Mouse (Mus musculus): ENCODE data around the gene Actl9. TPM values are rescaled to one million over a fixed set of nuclear protein-coding genes. Genes with fewer than 3 reads are reported as not detected.

The Actl9 gene
- not detected in 2 replicates for total RNA-seq (2012; rRNA removed)

DNA sequence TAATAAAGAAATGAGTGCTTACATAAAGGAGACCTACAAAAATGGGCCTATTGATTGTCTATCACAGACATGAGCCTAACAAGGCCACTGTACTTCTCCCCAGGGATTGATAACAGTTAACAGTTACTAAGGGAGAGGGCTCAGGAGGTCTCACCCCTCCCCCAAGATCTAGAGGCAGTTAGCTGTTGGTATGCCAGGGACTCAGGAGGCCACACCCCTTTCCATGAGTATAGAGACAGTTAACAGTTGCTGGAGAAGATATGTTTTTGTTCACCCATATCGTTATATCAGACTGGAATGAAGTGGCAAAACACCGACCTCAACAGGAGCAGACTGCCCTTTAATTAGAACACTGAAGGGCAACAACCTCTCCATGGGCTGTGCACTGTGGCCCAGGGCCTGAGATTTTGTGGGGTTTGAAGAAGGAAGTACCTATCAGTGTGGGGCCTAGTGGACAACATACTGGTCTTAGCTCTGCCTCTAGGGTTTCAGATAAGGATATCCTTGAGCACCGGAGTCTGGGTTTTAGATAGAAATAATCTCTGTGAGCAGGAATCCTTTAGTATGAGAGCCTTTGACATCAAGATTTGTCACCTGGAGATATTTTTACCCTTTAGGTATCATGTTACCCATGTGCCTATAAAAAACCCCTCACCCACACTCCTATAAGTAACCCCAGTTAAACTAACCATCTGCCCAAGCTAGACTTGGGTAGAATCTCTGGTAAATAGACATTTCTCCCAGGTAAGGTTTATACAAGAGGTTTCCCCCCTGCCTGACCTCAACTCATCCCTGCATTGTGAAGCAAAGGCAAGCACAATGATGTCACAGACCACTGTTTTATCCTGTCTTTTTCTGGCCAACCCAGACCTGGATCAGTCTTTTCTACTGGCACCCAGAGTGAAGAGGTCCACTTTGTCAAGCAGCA is at the start of gene Actl9:
Gene Actl9 (plus strand): TSS at position 878 of the 928 bp plus-strand sequence.
- Histone ChIP-seq H3K36me3 (ENCODE audit: control insufficient read depth, insufficient read depth, low read length, poor library complexity, severe bottlenecking) (no peaks in the 10 kb centered on the region), H3K9me3 (ENCODE audit: control insufficient read depth, insufficient read depth, low read depth, low read length) (no peaks in the 10 kb centered on the region), H3K4me3 (ENCODE audit: insufficient read depth in 1 of 2, low read depth in 1 of 2, low read length in 2 of 2, poor library complexity in 1 of 2, severe bottlenecking in 1 of 2) (no peak within 1 kb of the TSS), H3K9ac (ENCODE audit: insufficient read depth, low read depth, low read length, poor library complexity, severe bottlenecking) (no peak within 1 kb of the TSS), H3K4me1 (ENCODE audit: control insufficient read depth in 2 of 2, insufficient read depth in 2 of 2, low read length in 2 of 2, poor library complexity in 1 of 2) (no peaks in the 10 kb centered on the region), H3K27ac (ENCODE audit: insufficient read depth, low read depth, low read length, poor library complexity, severe bottlenecking) (no peak within 1 kb of the TSS)
- no peak for TF ChIP-seq MAFK (IDR thresholded peaks at IDR 0.05; ENCODE audit: insufficient read depth, low read depth, low read length)
- no peak for TF ChIP-seq ZC3H11A (IDR thresholded peaks at IDR 0.05; ENCODE audit: borderline replicate concordance, low read depth, low read length)
- no peak for TF ChIP-seq CHD2 (IDR thresholded peaks at IDR 0.05; ENCODE audit: low read depth, low read length)
- TF ChIP-seq ZNF384 (IDR thresholded peaks at IDR 0.05; ENCODE audit: low read depth, low read length), result no peak
- no peak for TF ChIP-seq HCFC1 (IDR thresholded peaks at IDR 0.05; ENCODE audit: borderline replicate concordance, insufficient read depth, low read length)
- no peak for DNase-seq (ENCODE audit: low read depth, low spot score)
- in situ Hi-C loops (cut with MboI; ENCODE audit: low sequenced_read_pairs in 2 of 2, unreplicated experiment in 2 of 2), result no loop called here

- Histone ChIP-seq H3K4me3 (ENCODE audit: insufficient read depth in 1 of 2, low read depth in 1 of 2, low read length in 2 of 2, poor library complexity in 1 of 2, severe bottlenecking in 1 of 2) (no peak overlapping the region), H3K36me3 (ENCODE audit: control insufficient read depth, insufficient read depth, low read length, poor library complexity, severe bottlenecking) (peaks cover 5% of the 10 kb centered on the region), H3K9me3 (ENCODE audit: control insufficient read depth, insufficient read depth, low read depth, low read length) (no peaks in the 10 kb centered on the region), H3K27ac (ENCODE audit: insufficient read depth, low read depth, low read length, poor library complexity, severe bottlenecking) (no peak overlapping the region), H3K9ac (ENCODE audit: insufficient read depth, low read depth, low read length, poor library complexity, severe bottlenecking) (no peak overlapping the region), H3K4me1 (ENCODE audit: control insufficient read depth in 2 of 2, insufficient read depth in 2 of 2, low read length in 2 of 2, poor library complexity in 1 of 2) (no peaks in the 10 kb centered on the region)
- in situ Hi-C loops (cut with MboI; ENCODE audit: low sequenced_read_pairs in 2 of 2, unreplicated experiment in 2 of 2), result no loop called here
- no peak for DNase-seq (ENCODE audit: low read depth, low spot score)
- TF ChIP-seq ZC3H11A (IDR thresholded peaks at IDR 0.05; ENCODE audit: borderline replicate concordance, low read depth, low read length), result no peak
- TF ChIP-seq HCFC1 (IDR thresholded peaks at IDR 0.05; ENCODE audit: borderline replicate concordance, insufficient read depth, low read length), result no peak
- no peak for TF ChIP-seq MAFK (IDR thresholded peaks at IDR 0.05; ENCODE audit: insufficient read depth, low read depth, low read length)
- no peak for TF ChIP-seq ZNF384 (IDR thresholded peaks at IDR 0.05; ENCODE audit: low read depth, low read length)
- TF ChIP-seq CHD2 (IDR thresholded peaks at IDR 0.05; ENCODE audit: low read depth, low read length), result no peak
Observed at GRCm38 (mm10) chr17:33385705-33386104, 47.0 kb upstream of the Actl9 start.

DNA sequence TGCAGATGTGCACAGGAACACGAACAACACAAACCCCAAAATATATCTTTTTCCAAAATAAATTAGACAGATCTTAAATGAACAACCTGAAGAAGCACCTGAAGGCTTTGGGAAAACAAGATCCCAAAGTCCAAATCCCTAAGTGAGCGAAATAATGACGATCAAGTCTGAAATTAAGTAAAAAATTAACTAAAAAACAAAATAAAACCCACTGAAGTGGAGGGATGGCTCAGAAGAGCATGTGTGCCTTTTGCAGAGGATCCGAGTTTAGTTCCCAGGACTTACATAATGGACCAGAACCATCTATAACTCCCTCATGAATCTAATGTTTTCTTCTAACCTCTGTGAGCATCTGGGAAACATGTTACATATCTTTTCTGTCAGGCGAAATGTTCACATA is 40.4 kb upstream of the Actl9 start:
- H3K9me3 ChIP-seq (ENCODE audit: control insufficient read depth, insufficient read depth, low read depth, low read length), result no peaks in the 10 kb centered on the region
- no peak overlapping the region for H3K27ac ChIP-seq (ENCODE audit: insufficient read depth, low read depth, low read length, poor library complexity, severe bottlenecking)
- H3K36me3 ChIP-seq (ENCODE audit: control insufficient read depth, insufficient read depth, low read length, poor library complexity, severe bottlenecking), result no peaks in the 10 kb centered on the region
- in situ Hi-C loops (cut with MboI; ENCODE audit: low sequenced_read_pairs in 2 of 2, unreplicated experiment in 2 of 2), result no loop called here
- peaks cover 0 to 2% of the 10 kb centered on the region in 2 experiments; a peak in 2 of 4 replicates for H3K4me1 ChIP-seq (ENCODE audit: control insufficient read depth in 2 of 2, insufficient read depth in 2 of 2, low read length in 2 of 2, poor library complexity in 1 of 2)
- no peak for DNase-seq (ENCODE audit: low read depth, low spot score)
- H3K9ac ChIP-seq (ENCODE audit: insufficient read depth, low read depth, low read length, poor library complexity, severe bottlenecking), result no peak overlapping the region
- H3K4me3 ChIP-seq (ENCODE audit: insufficient read depth in 1 of 2, low read depth in 1 of 2, low read length in 2 of 2, poor library complexity in 1 of 2, severe bottlenecking in 1 of 2), result no peak overlapping the region
- TF ChIP-seq CHD2 (IDR thresholded peaks at IDR 0.05; ENCODE audit: low read depth, low read length), result no peak
- no peak for TF ChIP-seq ZC3H11A (IDR thresholded peaks at IDR 0.05; ENCODE audit: borderline replicate concordance, low read depth, low read length)
- TF ChIP-seq HCFC1 (IDR thresholded peaks at IDR 0.05; ENCODE audit: borderline replicate concordance, insufficient read depth, low read length), result no peak
- TF ChIP-seq MAFK (IDR thresholded peaks at IDR 0.05; ENCODE audit: insufficient read depth, low read depth, low read length), result no peak
- no peak for TF ChIP-seq ZNF384 (IDR thresholded peaks at IDR 0.05; ENCODE audit: low read depth, low read length)

DNA sequence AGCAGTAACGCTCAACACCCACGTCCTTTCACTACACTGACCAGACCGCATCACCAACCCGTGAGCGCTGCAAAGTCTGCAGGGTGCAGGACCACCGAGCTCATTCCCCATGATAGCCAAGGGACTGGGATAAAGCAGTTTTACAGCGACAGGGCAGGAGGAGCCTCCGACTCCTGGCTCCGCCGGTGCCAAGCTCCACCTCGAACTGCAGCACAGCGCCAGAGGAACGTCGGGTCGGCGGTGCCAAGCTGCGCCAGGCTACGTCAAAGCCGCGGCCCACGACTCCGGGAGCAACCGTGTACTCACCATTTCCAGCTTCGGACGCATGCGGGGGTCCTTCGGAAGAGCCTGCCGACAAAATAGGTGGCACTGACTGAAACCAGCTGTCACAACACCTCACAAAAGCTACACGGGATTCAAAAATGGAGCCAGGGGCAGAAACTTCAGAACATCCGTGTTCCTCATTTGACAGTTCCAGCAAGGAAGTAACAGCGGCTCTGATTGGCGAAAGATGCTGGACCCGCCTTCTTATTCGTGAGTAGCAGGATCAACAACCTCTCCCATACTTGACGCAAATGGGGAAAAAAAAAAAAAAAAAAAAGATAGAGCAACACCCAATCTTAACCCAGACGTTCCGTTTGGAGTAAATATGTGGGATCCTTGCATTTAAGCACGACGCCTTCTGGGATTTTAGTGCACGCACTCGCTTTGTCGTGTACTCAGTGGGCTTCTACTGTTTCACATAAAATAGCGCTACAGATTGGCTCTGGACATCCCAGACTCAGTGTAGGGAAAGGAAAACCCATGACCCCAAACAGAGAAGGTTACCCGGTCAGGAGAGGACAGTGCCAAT is 38.3 kb upstream of the Actl9 start, which contains the start of gene Zfp101:
Gene Zfp101 (minus strand): TSS at position 460 of the 853 bp plus-strand sequence.
- peak within 1 kb of the TSS; percentile 93 for H3K9ac ChIP-seq (ENCODE audit: insufficient read depth, low read depth, low read length, poor library complexity, severe bottlenecking)
- H3K27ac ChIP-seq (ENCODE audit: insufficient read depth, low read depth, low read length, poor library complexity, severe bottlenecking), result no peak within 1 kb of the TSS; the same call in 1 of the 2 replicates
- TF ChIP-seq CHD2 (IDR thresholded peaks at IDR 0.05; ENCODE audit: low read depth, low read length), result peak; percentile 92
- peak; percentile 36; the same call in 1 of the 2 replicates for TF ChIP-seq MAFK (IDR thresholded peaks at IDR 0.05; ENCODE audit: insufficient read depth, low read depth, low read length)
- TF ChIP-seq HCFC1 (IDR thresholded peaks at IDR 0.05; ENCODE audit: borderline replicate concordance, insufficient read depth, low read length), result 0 out of 2 replicates have a peak, but pooled peaks have one; percentile 42
- TF ChIP-seq ZC3H11A (IDR thresholded peaks at IDR 0.05; ENCODE audit: borderline replicate concordance, low read depth, low read length), result no peak
- peak; percentile 99 for TF ChIP-seq ZNF384 (IDR thresholded peaks at IDR 0.05; ENCODE audit: low read depth, low read length)
- H3K4me1 ChIP-seq (ENCODE audit: control insufficient read depth in 2 of 2, insufficient read depth in 2 of 2, low read length in 2 of 2, poor library complexity in 1 of 2), result peaks cover 0 to 2% of the 10 kb centered on the region in 2 experiments; a peak in 2 of 4 replicates
- H3K36me3 ChIP-seq (ENCODE audit: control insufficient read depth, insufficient read depth, low read length, poor library complexity, severe bottlenecking), result no peaks in the 10 kb centered on the region
- peak; percentile 86 for DNase-seq (ENCODE audit: low read depth, low spot score)
- in situ Hi-C loops (cut with MboI; ENCODE audit: low sequenced_read_pairs in 2 of 2, unreplicated experiment in 2 of 2), result no loop called here
- no peaks in the 10 kb centered on the region for H3K9me3 ChIP-seq (ENCODE audit: control insufficient read depth, insufficient read depth, low read depth, low read length)
- H3K4me3 ChIP-seq (ENCODE audit: insufficient read depth in 1 of 2, low read depth in 1 of 2, low read length in 2 of 2, poor library complexity in 1 of 2, severe bottlenecking in 1 of 2), result peak within 1 kb of the TSS; percentile 99 to 100

Measured in ES-E14 (cell line).